Mouse (Mus musculus): ENCODE data around the gene Mfng.

- no peak for TF ChIP-seq POLR2A (IDR thresholded peaks at IDR 0.05; ENCODE audit: low read depth, low read length)
- TF ChIP-seq CTCF (conservative IDR thresholded peaks at IDR 0.05; ENCODE audit: insufficient read depth, insufficient read length, low read depth, low read length): no peak
These were observed 36.5 kb upstream of the Mfng start for GRCm38 (mm10) chr15:78809739-78810138.

Measured in kidney, adult 2 months (tissue).